Mouse (Mus musculus): ENCODE results near the gene Nfyc.

Gene Nfyc

GRCm38 (mm10) chr4:120831472-120831871 lies at the start of gene Nfyc:
TSS of gene Nfyc (minus strand) at chr4:120831572.
- DNase-seq (ENCODE audit: low read depth): no peak

GRCm38 (mm10) chr4:120880731-120881432 lies 49.5 kb upstream of the Nfyc start:
- peak; percentile 73 for DNase-seq (ENCODE audit: low read depth)

GRCm38 (mm10) chr4:120879386-120879785 lies 48.0 kb upstream of the Nfyc start:
- peak; percentile 11 for DNase-seq (ENCODE audit: low read depth)

- DNase-seq (ENCODE audit: low read depth): no peak
Observed at GRCm38 (mm10) chr4:120878728-120879127, 47.4 kb upstream of the Nfyc start.

GRCm38 (mm10) chr4:120875961-120876360 lies 44.6 kb upstream of the Nfyc start:
- DNase-seq (ENCODE audit: low read depth): no peak

GRCm38 (mm10) chr4:120870262-120870748 lies 38.9 kb upstream of the Nfyc start:
- no peak for DNase-seq (ENCODE audit: low read depth)

GRCm38 (mm10) chr4:120868988-120869387 lies 37.6 kb upstream of the Nfyc start:
- DNase-seq (ENCODE audit: low read depth): no peak

- DNase-seq (ENCODE audit: low read depth): no peak
Observed at GRCm38 (mm10) chr4:120868246-120868645, 36.9 kb upstream of the Nfyc start.

- DNase-seq (ENCODE audit: low read depth): peak; percentile 85
Observed at GRCm38 (mm10) chr4:120866211-120866610, 34.8 kb upstream of the Nfyc start.

- DNase-seq (ENCODE audit: low read depth): no peak
Observed at GRCm38 (mm10) chr4:120859865-120860264, 28.5 kb upstream of the Nfyc start.

GRCm38 (mm10) chr4:120856376-120856775 lies 25.0 kb upstream of the Nfyc start:
- DNase-seq (ENCODE audit: low read depth): no peak

GRCm38 (mm10) chr4:120855360-120856060 lies 24.1 kb upstream of the Nfyc start:
- no peak for DNase-seq (ENCODE audit: low read depth)

GRCm38 (mm10) chr4:120854588-120855319 lies 23.4 kb upstream of the Nfyc start, which contains the start of gene Rims3:
TSS of gene Rims3 (plus strand) at chr4:120854816.
- DNase-seq (ENCODE audit: low read depth): no peak

GRCm38 (mm10) chr4:120850946-120851345 lies 19.6 kb upstream of the Nfyc start:
- DNase-seq (ENCODE audit: low read depth): peak; percentile 84

- DNase-seq (ENCODE audit: low read depth): no peak
Observed at GRCm38 (mm10) chr4:120849451-120849850, 18.1 kb upstream of the Nfyc start.

- no peak for DNase-seq (ENCODE audit: low read depth)
Observed at GRCm38 (mm10) chr4:120848909-120849308, 17.5 kb upstream of the Nfyc start.

GRCm38 (mm10) chr4:120845098-120845497 lies 13.7 kb upstream of the Nfyc start:
- DNase-seq (ENCODE audit: low read depth): no peak

- no peak for DNase-seq (ENCODE audit: low read depth)
Observed at GRCm38 (mm10) chr4:120844423-120845082, 13.2 kb upstream of the Nfyc start.

GRCm38 (mm10) chr4:120841342-120841741 lies 10.0 kb upstream of the Nfyc start:
- no peak for DNase-seq (ENCODE audit: low read depth)

GRCm38 (mm10) chr4:120830767-120831166 lies 605 bp downstream of the Nfyc start:
- DNase-seq (ENCODE audit: low read depth): no peak

GRCm38 (mm10) chr4:120826418-120826817 lies 5.0 kb downstream of the Nfyc start:
- DNase-seq (ENCODE audit: low read depth): peak; percentile 17

Measured in NIH3T3 (cell line).